Mouse (Mus musculus) cerebellum, adult 11 months (tissue): ENCODE measurements around the gene Hoxa7.

Experiments used
- DNase-seq: peaks from one replicate; pipeline ENCODE4 v3.0.0; 2022

Gene Hoxa7

DNA sequence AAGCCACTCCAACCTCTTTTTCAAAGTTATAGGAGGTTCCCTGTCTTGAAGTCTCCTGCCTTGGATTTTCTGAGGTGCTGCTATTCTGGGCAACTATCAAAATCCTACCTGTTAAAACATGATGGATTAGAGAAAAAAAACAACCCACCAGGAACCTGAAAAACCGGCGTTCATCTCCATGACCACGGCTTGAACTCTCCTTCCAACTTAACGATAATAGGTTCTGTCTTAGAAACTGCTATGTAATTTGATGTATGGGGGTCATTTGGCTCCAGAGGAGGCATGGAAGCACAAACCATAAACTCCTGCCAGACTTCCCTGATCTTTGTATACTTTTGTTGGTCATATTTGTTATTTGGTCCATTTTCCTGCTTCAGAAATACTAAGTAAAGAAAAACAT, 48.0 kb downstream of the Hoxa7 start:
- DNase-seq: no peak

DNA sequence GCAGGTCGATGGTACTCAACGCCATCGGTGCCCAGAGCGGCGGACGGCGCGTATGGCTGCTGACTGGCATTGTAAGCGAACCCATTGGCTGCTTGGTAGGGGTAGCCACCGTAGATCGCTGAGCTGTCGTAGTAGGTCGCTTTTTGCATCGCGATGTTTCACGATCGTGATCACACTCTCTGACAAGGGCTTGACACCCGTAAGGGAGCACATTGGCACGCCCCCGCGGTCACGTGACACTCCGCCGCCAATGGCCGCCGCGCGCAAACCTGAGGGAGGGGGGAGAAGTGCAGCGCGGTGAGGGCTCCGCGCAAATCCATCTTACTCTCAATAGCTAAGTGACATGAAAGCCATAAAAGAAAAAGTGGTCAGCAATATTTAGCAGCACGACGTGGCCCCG, 49.2 kb downstream of the Hoxa7 start:
- no peak for DNase-seq

DNA sequence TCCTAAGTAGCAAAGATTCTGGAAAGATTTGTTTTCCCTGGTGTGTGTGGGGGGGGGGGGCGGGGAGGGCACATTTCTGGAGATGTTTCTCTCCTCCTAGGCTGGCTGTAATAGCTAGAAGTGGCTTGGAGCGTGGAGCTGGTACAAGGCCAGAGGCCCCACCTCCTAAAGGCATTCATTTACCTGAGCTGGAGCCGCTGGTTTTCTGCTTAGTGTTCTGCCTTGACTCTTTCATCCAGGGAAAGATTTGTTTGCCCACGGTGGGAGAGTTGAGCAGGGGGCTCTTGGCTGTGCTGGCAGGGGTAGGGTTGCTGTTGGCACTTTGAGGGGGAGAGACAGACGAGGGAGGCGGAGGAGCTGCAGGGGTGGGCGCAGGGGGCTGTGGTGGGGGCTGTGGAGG, 49.7 kb downstream of the Hoxa7 start:
- DNase-seq: no peak

DNA sequence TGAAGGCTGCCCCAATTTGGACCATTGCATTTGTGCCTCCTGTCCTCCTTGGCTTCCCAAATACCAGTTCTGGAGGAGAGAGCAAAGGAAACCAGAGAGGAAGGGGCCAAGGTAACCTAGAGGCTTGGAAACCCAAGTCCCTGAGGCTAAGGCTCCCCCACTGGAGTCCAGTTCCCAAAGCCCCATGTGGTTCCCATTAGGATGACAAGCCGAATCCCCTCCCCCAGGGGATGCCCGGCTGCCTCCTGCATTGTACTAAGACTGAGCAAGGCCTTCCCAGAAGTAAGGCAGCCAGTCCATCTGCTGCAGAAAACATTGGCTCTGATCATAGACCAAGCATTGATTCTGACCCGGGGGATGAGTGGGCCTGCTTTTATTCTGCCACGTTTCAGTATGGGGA, 50.3 kb downstream of the Hoxa7 start:
- no peak for DNase-seq

DNA sequence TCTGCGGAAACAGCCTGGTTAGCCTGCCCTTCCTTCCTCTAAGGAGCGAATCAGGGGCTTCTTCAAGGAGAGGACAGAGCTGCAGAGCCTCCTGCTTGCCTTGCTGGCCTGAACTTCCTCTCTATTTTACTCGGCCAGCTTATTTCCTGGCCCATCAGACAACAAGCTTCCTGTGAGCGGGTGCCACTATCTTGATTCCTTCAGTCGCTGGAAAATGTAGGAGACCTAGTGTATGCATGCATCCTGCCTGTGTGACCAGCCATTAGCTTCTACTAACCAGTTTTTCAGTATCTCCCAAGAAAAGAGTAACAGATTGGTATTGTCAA, 50.8 kb downstream of the Hoxa7 start:
- DNase-seq: no peak

DNA sequence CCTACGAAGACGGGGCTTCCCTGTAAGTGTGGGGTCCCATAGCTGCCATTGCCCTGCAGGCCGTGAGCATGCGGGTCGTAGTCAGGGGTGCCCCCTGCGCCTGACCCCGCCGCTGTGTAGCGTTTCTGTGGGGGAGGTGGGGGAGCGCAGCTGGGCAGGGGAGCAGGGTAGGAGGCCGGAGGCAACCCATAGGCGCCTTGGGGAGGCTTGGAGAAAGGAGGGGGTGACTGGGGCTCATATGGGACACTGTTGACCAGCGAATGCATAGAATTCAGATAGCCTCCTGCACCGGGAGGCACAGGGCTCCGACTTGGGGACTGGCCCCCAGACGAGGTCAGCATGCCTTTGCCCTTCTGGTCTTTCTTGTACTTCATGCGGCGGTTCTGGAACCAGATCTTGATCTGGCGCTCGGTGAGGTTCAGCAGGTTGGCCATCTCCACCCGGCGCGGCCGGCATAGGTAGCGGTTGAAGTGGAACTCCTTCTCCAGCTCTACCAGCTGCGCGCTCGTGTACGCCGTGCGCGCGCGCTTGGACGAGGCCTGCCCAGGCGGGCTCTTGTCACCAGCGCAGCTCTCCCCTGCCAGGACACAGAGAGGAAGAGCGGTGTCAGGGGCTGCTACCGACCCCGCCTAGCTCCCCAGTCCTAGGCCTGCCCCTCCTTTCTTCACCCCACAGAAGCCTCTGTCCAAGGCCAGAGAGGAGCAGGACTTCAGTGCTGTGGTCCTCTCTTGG, 51.3 kb downstream of the Hoxa7 start:
- no peak for DNase-seq

DNA sequence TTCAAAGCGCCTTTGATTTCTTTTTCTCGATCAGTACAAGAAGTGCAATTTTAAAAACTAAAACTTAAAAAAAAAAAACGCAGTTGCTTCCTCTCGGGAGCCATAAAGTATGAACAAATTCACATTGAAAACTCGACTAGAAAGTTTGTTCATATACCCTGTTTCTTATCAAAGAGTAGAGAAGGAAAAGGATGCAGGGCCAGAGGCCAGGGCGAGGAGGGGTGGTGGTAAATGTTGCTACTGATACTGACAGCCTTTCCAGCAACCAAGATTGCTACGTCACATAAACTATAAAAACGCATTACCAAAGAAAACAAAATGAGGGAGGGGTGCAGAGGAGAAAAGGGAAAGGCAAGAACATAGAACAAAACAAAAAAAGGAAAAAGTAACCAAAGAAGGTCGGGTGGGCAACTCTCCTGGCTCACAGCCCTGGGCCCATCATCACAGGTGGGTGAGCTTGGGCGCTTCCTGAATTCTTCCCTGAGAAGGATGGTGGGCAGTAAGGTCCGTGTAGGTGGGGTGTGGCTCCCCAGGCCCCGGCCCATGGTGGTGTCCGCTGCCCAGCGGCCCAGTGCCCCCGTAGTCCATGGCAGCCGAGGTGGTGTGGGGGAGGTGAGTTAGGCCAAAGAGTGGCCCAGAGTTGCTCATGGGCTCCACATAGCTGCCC, 52.0 kb downstream of the Hoxa7 start:
- no peak for DNase-seq

DNA sequence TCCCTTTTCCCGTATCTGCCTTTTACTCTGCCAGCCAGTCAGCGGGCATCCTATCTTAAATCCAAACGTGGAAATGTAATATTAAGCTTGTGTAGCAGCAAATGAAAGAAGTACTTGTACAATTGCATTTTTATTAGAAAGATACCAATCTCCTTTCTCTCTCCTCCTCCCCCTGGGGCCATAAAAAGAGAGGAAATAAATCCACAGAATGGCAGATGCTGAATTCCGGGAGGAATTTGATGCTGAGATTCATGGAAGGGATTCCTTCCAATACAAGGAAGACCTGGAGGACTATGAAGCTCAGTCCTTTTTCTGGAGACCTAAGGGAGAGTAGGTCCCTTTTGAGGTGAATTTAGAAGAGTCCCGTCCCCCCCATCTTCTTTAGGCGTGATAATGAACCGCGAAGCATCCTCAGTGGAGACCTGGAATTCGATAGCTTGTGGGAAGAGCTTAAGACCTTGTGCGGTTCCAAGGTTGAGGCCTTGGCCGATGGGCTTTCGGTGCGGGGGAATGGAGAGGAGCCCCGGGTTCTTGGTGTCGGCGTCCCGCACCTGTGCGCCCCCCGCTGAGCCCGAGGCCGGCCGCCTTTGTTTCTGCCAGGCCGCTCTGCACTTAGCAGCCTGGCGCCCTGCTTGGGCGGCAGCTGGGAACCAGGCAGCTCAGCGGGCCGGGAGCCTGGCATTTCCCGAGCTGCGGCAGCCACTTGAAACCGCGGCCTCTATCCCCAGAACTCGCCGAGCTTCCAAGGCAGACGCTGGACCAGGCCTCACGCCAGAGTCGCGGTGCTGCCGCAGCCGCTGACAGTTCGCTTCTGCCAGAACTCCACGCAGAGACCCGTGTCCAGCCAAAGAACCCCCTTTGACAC, 53.2 kb downstream of the Hoxa7 start:
- DNase-seq: no peak

DNA sequence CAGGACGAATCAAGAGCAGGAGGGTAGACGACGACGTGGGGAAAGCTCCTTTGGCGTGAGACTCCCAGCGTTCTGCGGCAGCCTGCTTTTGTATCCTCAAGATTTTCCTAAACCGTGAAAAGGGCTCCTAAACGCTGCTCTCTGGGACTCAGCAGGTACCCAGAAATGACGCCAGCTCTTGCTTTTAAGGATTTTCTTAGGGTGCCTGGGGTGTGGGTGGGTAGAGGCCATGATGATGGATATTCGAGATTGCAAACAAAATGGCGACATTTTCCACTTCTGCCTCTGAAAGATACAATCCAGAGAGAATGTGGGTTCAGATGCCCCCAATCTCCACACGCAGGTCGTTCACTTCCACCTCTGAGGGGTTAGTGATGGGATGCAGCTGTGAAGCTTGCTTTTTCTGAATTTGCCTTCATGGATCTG, 53.9 kb downstream of the Hoxa7 start:
- DNase-seq: no peak

DNA sequence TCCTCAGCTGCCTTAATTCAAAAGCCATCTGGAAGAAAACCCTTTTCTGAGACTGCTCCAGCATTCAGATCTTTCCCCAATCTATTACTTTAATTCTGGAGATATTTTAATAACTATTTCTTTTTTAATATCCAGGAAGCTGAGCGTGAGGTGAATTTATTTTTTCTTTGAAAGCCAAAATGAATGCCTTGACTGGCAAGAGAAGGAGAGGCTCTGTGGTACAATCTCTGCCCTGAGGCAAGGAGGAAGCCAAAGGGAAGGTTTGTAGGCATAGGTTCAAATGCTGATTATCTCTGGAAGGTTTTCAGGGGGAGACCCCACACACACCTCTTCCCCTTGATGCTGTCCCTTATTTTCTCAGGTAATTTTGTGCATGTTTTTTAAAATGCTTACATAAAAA, 54.5 kb downstream of the Hoxa7 start:
- DNase-seq: no peak

DNA sequence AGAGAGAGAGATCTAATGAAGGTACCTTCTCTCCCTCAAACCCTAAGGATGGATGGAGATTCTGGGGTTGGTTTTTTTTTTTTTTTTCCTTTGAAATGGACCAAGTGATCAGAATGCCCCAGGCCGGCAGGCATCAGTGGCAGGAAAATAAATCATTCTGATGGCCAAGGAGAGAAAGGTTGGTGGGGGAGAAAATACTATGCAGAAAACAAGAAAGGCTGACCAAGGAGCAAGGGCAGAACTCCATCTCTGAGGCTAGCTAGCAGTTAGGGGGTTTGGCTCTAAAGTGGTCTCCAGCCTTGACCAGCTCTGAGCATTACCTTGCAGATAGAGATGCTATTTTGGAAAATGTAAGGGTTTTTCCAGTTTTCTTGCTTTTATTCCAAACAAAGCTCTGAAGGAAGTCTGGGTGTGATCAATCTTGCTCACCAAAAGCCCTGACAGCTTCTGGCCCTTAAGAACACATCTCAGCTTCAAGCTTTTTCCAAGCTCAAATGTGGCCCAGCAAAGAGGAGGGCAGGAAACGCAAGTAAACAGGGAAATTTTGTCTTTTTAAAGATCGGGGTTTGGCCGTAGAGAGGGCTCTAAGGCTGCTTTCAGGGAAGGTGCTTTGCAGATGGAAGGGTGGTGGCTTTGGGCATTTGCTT, 55.1 kb downstream of the Hoxa7 start:
- no peak for DNase-seq

DNA sequence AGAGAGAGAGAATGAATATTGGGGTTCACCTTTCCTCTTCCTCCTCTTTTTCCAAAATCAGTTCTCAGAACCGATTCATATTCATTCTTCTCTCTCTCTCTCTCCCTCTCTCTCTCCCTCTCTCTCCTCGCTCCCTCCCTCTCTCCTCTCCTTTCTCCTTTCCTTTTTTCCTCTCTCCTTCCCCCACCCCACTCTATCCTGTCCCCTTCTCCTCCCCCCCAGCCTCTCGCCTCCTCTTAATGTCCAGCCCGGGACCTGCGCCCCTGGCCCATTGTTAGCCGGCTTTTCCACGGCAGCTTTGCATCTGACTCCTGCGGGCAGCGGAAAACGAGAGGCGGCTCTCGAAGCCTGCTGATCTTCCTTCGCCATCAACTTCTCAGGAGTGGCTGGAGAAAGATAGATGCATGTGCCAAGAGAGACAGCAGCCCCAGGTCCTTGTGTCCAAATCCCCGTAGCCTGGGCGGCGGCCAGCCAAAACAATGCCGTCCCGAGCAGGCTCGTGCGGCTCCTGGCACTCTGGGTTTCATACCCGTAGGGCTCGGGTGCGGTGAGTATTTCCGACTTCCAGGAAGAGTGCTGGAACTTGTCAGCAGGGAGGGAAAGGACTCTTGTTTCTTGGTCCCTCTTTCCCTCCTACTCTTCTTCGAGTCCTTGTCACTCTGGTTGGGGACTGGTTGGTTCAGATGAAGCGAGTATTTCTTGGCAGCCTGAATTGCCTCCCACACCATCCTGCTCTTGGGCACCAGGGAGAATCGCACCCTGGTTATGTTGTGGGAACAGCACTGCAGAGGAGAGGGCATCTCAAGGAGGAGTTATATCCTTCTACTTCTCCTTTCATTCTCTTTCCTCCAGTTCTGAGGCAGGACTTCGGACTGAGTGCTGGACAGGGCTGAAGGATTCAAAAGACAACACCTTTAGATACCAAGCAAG, 55.9 kb downstream of the Hoxa7 start:
- DNase-seq: no peak

DNA sequence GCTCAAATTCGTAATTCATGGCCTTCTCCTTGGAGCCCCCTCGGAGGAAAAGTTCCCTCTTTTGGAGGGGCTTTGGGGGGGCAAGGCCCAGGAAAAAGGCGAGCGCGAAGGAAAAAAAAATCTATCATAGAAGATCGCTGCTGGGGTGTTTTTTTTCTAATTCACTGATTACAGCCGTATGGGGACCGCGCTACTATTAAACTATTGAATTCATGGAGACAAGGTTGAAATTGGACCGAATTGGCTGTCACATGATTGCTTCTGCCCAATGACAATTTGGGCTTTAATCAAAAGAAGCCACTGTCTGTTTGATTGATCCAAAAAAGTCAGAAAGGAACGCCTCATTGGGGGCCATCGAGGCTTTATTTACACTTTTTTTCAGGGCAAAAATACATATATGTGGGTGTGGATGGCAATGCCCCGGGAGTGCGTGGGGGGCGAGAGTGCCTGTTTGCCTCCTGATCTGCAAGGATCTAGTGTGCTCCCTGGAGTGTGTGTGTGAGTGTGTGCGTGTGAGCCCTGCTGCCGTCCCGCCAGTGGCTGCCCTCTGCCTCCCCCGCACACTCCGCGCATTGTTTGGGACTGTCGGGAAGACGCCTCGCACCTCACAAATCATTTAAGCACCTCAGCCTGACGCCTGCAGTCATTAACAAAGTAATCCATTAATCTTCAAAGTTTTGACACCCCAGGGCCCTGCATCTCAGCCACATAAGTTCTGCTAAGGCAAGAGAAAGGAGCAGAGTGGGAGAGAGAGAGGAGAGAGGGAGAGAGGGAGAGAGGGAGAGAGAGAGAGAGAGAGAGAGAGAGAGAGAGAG, 56.8 kb downstream of the Hoxa7 start, which contains the start of gene Hoxa2:
Gene Hoxa2 (minus strand): TSS at position 206 of the 815 bp plus-strand sequence.
- no peak for DNase-seq
